Mouse (Mus musculus) T-helper 1 cell (primary cell): ENCODE data around the gene Tmem259.

Experiments
- in situ Hi-C: fragments of 300-600 bp; cut with MboI, MseI; formaldehyde crosslinking; loops from one replicate; pipeline ENCODE4 v1.15.1; 2025; ENCODE audit warnings: high pct_unique_total_duplicates

The Tmem259 gene

GRCm38 (mm10) chr10:80016931-80017330, 32.8 kb upstream of the Tmem259 start:
- in situ Hi-C loops: loop anchor here (5.0 kb wide), 1 partner anchor 90 kb away; the partner anchor contains the start of gene Arid3a

- in situ Hi-C loops: loop anchor here (5.0 kb wide), 1 partner anchor 89 kb away; the partner anchor contains the start of gene Arid3a
Measured at GRCm38 (mm10) chr10:80016511-80016910, 32.4 kb upstream of the Tmem259 start, which contains the start of gene Arhgap45. Gene Arhgap45 (plus strand): TSS chr10:80016653.

- in situ Hi-C loops: loop anchor here (5.0 kb wide), 1 partner anchor 88 kb away; the partner anchor contains the start of gene Arid3a
Measured at GRCm38 (mm10) chr10:80015583-80015982, 31.5 kb upstream of the Tmem259 start.

GRCm38 (mm10) chr10:80014484-80015290, 30.6 kb upstream of the Tmem259 start:
- in situ Hi-C loops: loop anchor here (5.0 kb wide), 1 partner anchor 87 kb away; the partner anchor contains the start of gene Arid3a

GRCm38 (mm10) chr10:80013609-80014008, 29.5 kb upstream of the Tmem259 start:
- in situ Hi-C loops: no loop called here

GRCm38 (mm10) chr10:80011740-80012139, 27.6 kb upstream of the Tmem259 start:
- in situ Hi-C loops: no loop called here

- in situ Hi-C loops: no loop called here
Measured at GRCm38 (mm10) chr10:80004233-80004705, 20.1 kb upstream of the Tmem259 start.

GRCm38 (mm10) chr10:80003374-80004232, 19.5 kb upstream of the Tmem259 start:
- in situ Hi-C loops: no loop called here

GRCm38 (mm10) chr10:80002829-80003228, 18.7 kb upstream of the Tmem259 start:
- in situ Hi-C loops: no loop called here

- in situ Hi-C loops: no loop called here
Measured at GRCm38 (mm10) chr10:80001945-80002344, 17.8 kb upstream of the Tmem259 start.

GRCm38 (mm10) chr10:79997819-79998218, 13.7 kb upstream of the Tmem259 start:
- in situ Hi-C loops: loop anchor here (5.0 kb wide), 1 partner anchor 34 kb away; no protein-coding TSS in a partner anchor

GRCm38 (mm10) chr10:79997034-79997760, 13.1 kb upstream of the Tmem259 start:
- in situ Hi-C loops: loop anchor here (5.0 kb wide), 1 partner anchor 35 kb away; no protein-coding TSS in a partner anchor

GRCm38 (mm10) chr10:79996272-79997033, 12.3 kb upstream of the Tmem259 start, which contains the start of gene Abca7:
Gene Abca7 (plus strand): TSS chr10:79996494.
- in situ Hi-C loops: loop anchor here (5.0 kb wide), 1 partner anchor 36 kb away; no protein-coding TSS in a partner anchor

GRCm38 (mm10) chr10:79995636-79996035, 11.5 kb upstream of the Tmem259 start:
- in situ Hi-C loops: loop anchor here (5.0 kb wide), 1 partner anchor 37 kb away; no protein-coding TSS in a partner anchor

GRCm38 (mm10) chr10:79994397-79995115, 10.4 kb upstream of the Tmem259 start:
- in situ Hi-C loops: loop anchor here (5.0 kb wide), 1 partner anchor 38 kb away; no protein-coding TSS in a partner anchor

- in situ Hi-C loops: no loop called here
Measured at GRCm38 (mm10) chr10:79991548-79991947, 7.4 kb upstream of the Tmem259 start.

- in situ Hi-C loops: no loop called here
Measured at GRCm38 (mm10) chr10:79991099-79991498, 7.0 kb upstream of the Tmem259 start.

- in situ Hi-C loops: loop anchor here (10.0 kb wide), 1 partner anchor 255 kb away; the partner anchor contains the start of gene Ndufs7
Measured at GRCm38 (mm10) chr10:79989870-79990269, 5.7 kb upstream of the Tmem259 start.

GRCm38 (mm10) chr10:79989272-79989786, 5.2 kb upstream of the Tmem259 start:
- in situ Hi-C loops: loop anchor here (10.0 kb wide), 1 partner anchor 255 kb away; the partner anchor contains the start of gene Ndufs7
